Mouse (Mus musculus): ENCODE data around the gene Tas2r102. TPM values are rescaled to one million over a fixed set of nuclear protein-coding genes. Genes with fewer than 3 reads are reported as not detected.

Tas2r102 gene
- not detected for polyA plus RNA-seq (2014; fragmentation: Illumina TruSeq; extraction: RNeasy Lipid Tissue Mini Kit (QIAGEN cat#74804); ENCODE audit: low read depth, low replicate concordance)

GRCm38 (mm10) chr6:132761831-132762230, at the start of gene Tas2r102:
Gene Tas2r102, plus strand, starts transcription at chr6:132762131.

GRCm38 (mm10) chr6:132737935-132738334, 24.0 kb upstream of the Tas2r102 start, which contains the start of gene Tas2r115:
Gene Tas2r115, minus strand, starts transcription at chr6:132738035.

GRCm38 (mm10) chr6:132754430-132754829, 7.5 kb upstream of the Tas2r102 start, which contains the start of gene Tas2r124:
Gene Tas2r124, plus strand, starts transcription at chr6:132754730.

GRCm38 (mm10) chr6:132778062-132778461, 16.1 kb downstream of the Tas2r102 start, which contains the start of gene Tas2r136:
Gene Tas2r136, minus strand, starts transcription at chr6:132778162.

GRCm38 (mm10) chr6:132802518-132802917, 40.6 kb downstream of the Tas2r102 start, which contains the start of gene Tas2r117:
Gene Tas2r117, plus strand, starts transcription at chr6:132802818.

Other genes starting within 250 kb of the Tas2r102 start
- not detected for gene Prh1, start 192.3 kb upstream of the Tas2r102 start, polyA plus RNA-seq (2014; fragmentation: Illumina TruSeq; extraction: RNeasy Lipid Tissue Mini Kit (QIAGEN cat#74804); ENCODE audit: low read depth, low replicate concordance)
- not detected for gene Prp2, start 166.2 kb upstream of the Tas2r102 start, polyA plus RNA-seq (2014; fragmentation: Illumina TruSeq; extraction: RNeasy Lipid Tissue Mini Kit (QIAGEN cat#74804); ENCODE audit: low read depth, low replicate concordance)
- gene A630073D07Rik, start 110.6 kb upstream of the Tas2r102 start, polyA plus RNA-seq (2014; fragmentation: Illumina TruSeq; extraction: RNeasy Lipid Tissue Mini Kit (QIAGEN cat#74804); ENCODE audit: low read depth, low replicate concordance): not detected
- gene Tas2r120, start 105.2 kb upstream of the Tas2r102 start, polyA plus RNA-seq (2014; fragmentation: Illumina TruSeq; extraction: RNeasy Lipid Tissue Mini Kit (QIAGEN cat#74804); ENCODE audit: low read depth, low replicate concordance): not detected
- not detected for gene Tas2r121, start 61.1 kb upstream of the Tas2r102 start, polyA plus RNA-seq (2014; fragmentation: Illumina TruSeq; extraction: RNeasy Lipid Tissue Mini Kit (QIAGEN cat#74804); ENCODE audit: low read depth, low replicate concordance)
- gene Tas2r122, start 50.2 kb upstream of the Tas2r102 start, polyA plus RNA-seq (2014; fragmentation: Illumina TruSeq; extraction: RNeasy Lipid Tissue Mini Kit (QIAGEN cat#74804); ENCODE audit: low read depth, low replicate concordance): not detected
- not detected for gene Tas2r115, start 24.1 kb upstream of the Tas2r102 start, polyA plus RNA-seq (2014; fragmentation: Illumina TruSeq; extraction: RNeasy Lipid Tissue Mini Kit (QIAGEN cat#74804); ENCODE audit: low read depth, low replicate concordance)
- gene Tas2r124, start 7.4 kb upstream of the Tas2r102 start, polyA plus RNA-seq (2014; fragmentation: Illumina TruSeq; extraction: RNeasy Lipid Tissue Mini Kit (QIAGEN cat#74804); ENCODE audit: low read depth, low replicate concordance): not detected
- not detected for gene Tas2r136, start 16.0 kb downstream of the Tas2r102 start, polyA plus RNA-seq (2014; fragmentation: Illumina TruSeq; extraction: RNeasy Lipid Tissue Mini Kit (QIAGEN cat#74804); ENCODE audit: low read depth, low replicate concordance)
- gene Tas2r117, start 40.7 kb downstream of the Tas2r102 start, polyA plus RNA-seq (2014; fragmentation: Illumina TruSeq; extraction: RNeasy Lipid Tissue Mini Kit (QIAGEN cat#74804); ENCODE audit: low read depth, low replicate concordance): not detected
- gene Tas2r123, start 85.0 kb downstream of the Tas2r102 start, polyA plus RNA-seq (2014; fragmentation: Illumina TruSeq; extraction: RNeasy Lipid Tissue Mini Kit (QIAGEN cat#74804); ENCODE audit: low read depth, low replicate concordance): not detected
- not detected for gene Tas2r116, start 93.3 kb downstream of the Tas2r102 start, polyA plus RNA-seq (2014; fragmentation: Illumina TruSeq; extraction: RNeasy Lipid Tissue Mini Kit (QIAGEN cat#74804); ENCODE audit: low read depth, low replicate concordance)
- gene Tas2r110, start 105.9 kb downstream of the Tas2r102 start, polyA plus RNA-seq (2014; fragmentation: Illumina TruSeq; extraction: RNeasy Lipid Tissue Mini Kit (QIAGEN cat#74804); ENCODE audit: low read depth, low replicate concordance): not detected
- gene Tas2r113, start 130.9 kb downstream of the Tas2r102 start, polyA plus RNA-seq (2014; fragmentation: Illumina TruSeq; extraction: RNeasy Lipid Tissue Mini Kit (QIAGEN cat#74804); ENCODE audit: low read depth, low replicate concordance): not detected
- gene Tas2r125, start 147.5 kb downstream of the Tas2r102 start, polyA plus RNA-seq (2014; fragmentation: Illumina TruSeq; extraction: RNeasy Lipid Tissue Mini Kit (QIAGEN cat#74804); ENCODE audit: low read depth, low replicate concordance): not detected
- not detected for gene Tas2r129, start 189.0 kb downstream of the Tas2r102 start, polyA plus RNA-seq (2014; fragmentation: Illumina TruSeq; extraction: RNeasy Lipid Tissue Mini Kit (QIAGEN cat#74804); ENCODE audit: low read depth, low replicate concordance)
- not detected for gene Tas2r131, start 195.8 kb downstream of the Tas2r102 start, polyA plus RNA-seq (2014; fragmentation: Illumina TruSeq; extraction: RNeasy Lipid Tissue Mini Kit (QIAGEN cat#74804); ENCODE audit: low read depth, low replicate concordance)
- gene Tas2r109, start 218.8 kb downstream of the Tas2r102 start, polyA plus RNA-seq (2014; fragmentation: Illumina TruSeq; extraction: RNeasy Lipid Tissue Mini Kit (QIAGEN cat#74804); ENCODE audit: low read depth, low replicate concordance): not detected

All from liver, adult 10 weeks (tissue).